Mouse (Mus musculus): ENCODE measurements around the gene Dgkz.

DNA sequence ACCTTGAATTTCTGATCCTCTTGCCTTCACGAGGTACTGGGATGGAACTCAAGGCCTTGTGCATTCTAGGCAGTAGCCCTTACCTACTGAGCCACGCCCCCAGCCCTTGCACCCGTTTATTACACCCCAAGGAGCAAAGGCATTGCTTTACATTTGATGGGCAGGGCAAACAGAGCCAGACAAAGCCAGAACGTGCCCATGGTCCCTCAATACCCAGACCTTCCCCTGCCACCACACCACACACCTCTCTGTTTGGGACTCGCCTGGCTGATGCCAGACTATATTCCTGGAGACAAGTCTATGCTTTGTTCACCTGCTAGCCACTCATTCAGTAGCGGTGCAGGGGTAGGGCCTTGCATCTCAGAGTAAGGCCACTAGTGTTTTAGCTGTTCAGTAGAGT lies 30.8 kb upstream of the Dgkz start:
- TF ChIP-seq CTCF (IDR thresholded peaks at IDR 0.05; ENCODE audit: insufficient read depth, low read depth, low read length) (no peak), POLR2A (IDR thresholded peaks at IDR 0.05; ENCODE audit: insufficient read depth, low read depth, low read length) (no peak)
